Mouse (Mus musculus): ENCODE data around the gene Pak1. TPM values are rescaled to one million over a fixed set of nuclear protein-coding genes. Genes with fewer than 3 reads are reported as not detected.
"Not testable (repeated sequence)": the region's sequence is repeated elsewhere in the genome, so short reads cannot be mapped to it uniquely, and the experiment has no call there.

Gene Pak1
- polyA plus RNA-seq, 1 experiment from 2014 or later, result 29.8 TPM

DNA sequence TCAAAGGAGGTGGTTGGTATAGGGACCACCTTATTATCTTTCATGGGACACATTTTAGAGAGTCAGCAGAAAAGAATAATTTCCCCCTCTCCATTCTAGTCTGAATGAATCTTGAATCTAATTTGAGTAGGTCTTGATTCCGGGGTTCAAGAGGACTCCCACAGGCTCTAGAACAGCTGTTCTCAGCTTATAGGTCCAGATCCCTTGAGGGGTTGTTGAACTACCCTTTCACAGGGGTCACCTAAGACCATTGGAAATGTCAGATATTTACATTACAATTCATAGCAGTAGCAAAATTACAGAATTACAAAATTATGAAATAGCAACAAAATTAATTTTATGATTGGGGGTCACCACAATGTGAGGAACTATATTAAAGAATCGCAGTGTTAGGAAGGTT lies 54.0 kb downstream of the Pak1 start:
- Histone ChIP-seq H3K27ac (no peak overlapping the region), H3K4me3 (peak overlapping the region; percentile 58), H3K9me3 (replicated peaks) (no peaks in the 10 kb centered on the region), H3K27me3 (ENCODE audit: low read depth, poor library complexity, severe bottlenecking) (no peaks in the 10 kb centered on the region), H3K4me1 (peaks cover 10% of the 10 kb centered on the region), H3K36me3 (no peaks in the 10 kb centered on the region)
- no peak for DNase-seq (ENCODE audit: low spot score)
- WGBS, result 68% methylated on average over 2 of the region's 2 CpGs

DNA sequence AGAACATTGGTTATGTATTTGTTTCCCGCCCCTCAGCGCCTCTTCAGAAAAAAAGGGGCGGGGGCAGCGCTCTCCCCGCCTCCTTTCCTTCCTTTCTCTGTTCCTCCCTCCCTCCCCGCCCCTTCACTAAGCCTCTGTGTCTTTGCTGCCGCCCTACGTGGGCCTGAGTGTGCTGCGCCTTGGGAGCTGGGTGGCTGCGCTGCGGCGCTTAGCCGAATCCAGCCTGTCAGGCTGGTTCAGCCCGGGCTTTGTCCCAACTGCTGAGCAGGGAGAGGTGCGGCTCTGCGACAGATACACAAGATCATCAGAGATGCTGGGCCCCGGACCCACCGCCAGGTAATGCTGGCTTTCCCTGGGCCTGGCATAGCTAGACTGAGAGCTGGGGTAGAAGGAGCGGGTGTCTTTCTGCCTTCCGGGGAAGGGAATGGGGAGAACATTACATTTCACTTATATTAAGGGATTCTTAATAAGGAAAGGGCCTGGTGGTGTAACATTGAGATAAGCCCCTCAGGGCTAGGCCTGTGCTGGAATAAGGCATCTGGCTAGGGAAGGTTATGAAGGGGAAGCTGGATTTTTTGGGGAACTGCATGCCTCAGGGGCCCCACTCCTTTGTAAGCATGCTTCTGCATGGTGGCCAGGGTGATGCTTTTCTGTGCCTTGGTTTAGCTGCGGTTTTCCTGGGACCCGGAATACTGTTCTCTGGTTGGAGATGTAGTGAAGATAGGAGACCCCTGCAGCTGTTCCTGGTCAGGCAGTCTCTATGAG lies 54.6 kb downstream of the Pak1 start:
- peak overlapping the region; percentile 84 for H3K27ac ChIP-seq
- no peaks in the 10 kb centered on the region for H3K9me3 ChIP-seq (replicated peaks)
- no peaks in the 10 kb centered on the region for H3K27me3 ChIP-seq (ENCODE audit: low read depth, poor library complexity, severe bottlenecking)
- peak overlapping the region; percentile 58 for H3K4me3 ChIP-seq
- no peaks in the 10 kb centered on the region for H3K36me3 ChIP-seq
- peak; percentile 74 for DNase-seq (ENCODE audit: low spot score)
- H3K4me1 ChIP-seq, result peaks cover 10% of the 10 kb centered on the region
- 5% methylated on average over 22 of the region's 22 CpGs for WGBS

DNA sequence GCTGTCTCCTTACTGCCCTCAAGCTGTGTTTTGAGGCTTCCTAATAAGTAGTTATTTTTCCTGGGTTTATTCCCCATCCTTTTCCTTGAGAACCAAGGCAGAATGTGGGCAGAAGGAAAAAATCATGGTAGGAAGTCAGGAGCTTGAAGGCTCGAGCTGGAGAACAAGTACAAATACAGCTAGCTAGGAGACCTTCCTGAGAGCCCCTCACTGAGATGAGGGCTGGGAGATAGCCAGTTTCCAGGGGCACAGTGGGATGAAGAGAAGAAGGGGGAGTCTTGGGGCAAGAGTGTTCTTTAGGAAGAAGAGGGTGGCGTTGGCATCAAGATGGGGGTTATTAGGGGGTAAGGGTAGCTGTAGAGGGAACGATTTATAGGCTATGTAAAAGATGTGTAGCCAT lies 56.1 kb downstream of the Pak1 start:
- H3K27ac ChIP-seq, result no peak overlapping the region
- H3K4me3 ChIP-seq, result no peak overlapping the region
- peaks cover 10% of the 10 kb centered on the region for H3K4me1 ChIP-seq
- no peaks in the 10 kb centered on the region for H3K27me3 ChIP-seq (ENCODE audit: low read depth, poor library complexity, severe bottlenecking)
- 79% methylated on average over 3 of the region's 3 CpGs for WGBS
- no peaks in the 10 kb centered on the region for H3K36me3 ChIP-seq
- no peaks in the 10 kb centered on the region for H3K9me3 ChIP-seq (replicated peaks)
- DNase-seq (ENCODE audit: low spot score), result no peak

DNA sequence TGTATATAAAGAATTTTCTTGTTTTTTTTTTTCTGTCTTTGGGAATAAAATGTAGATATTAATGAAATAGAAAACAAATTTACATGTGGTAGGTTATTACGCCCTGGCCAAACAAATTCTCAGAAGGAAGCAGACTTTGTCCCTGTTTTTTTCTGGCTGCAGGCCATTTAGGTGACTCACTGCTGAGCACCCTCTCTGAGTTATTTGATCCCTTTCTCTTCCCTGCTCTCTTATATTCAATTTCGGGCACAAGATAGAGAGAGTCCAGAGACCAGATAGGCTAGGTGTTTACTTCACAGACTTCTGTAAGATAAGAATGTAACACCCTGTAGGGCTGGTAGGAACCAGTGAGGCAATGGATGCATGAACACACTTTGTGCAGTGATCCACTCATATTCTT lies 57.2 kb downstream of the Pak1 start:
- Histone ChIP-seq H3K27ac (no peak overlapping the region), H3K36me3 (no peaks in the 10 kb centered on the region), H3K4me1 (peaks cover 10% of the 10 kb centered on the region), H3K9me3 (replicated peaks) (no peaks in the 10 kb centered on the region), H3K27me3 (ENCODE audit: low read depth, poor library complexity, severe bottlenecking) (no peaks in the 10 kb centered on the region), H3K4me3 (no peak overlapping the region)
- no peak for DNase-seq (ENCODE audit: low spot score)
- WGBS, result 79% methylated on average over 2 of the region's 2 CpGs

DNA sequence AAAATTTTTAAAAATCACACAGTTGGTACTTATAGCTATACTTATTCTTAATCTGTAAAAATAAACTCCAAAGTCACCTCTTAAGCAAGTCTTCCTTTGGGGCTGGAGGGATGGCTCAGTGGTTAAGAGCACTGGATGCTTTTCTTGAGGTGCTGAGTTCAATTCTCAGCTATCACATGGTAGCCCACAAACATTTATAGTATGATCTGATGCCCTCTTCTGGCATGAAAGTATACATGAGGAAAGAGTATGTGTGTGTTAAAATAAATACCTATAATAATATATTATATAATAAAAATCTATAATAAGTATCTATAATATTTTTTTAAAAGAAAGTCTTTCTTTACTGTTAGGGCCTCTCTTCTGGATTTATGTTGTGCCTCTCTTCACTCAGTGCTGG lies 58.2 kb downstream of the Pak1 start:
- Histone ChIP-seq H3K4me3 (no peak overlapping the region), H3K27ac (no peak overlapping the region), H3K4me1 (peaks cover 10% of the 10 kb centered on the region), H3K36me3 (no peaks in the 10 kb centered on the region), H3K9me3 (replicated peaks) (no peaks in the 10 kb centered on the region), H3K27me3 (ENCODE audit: low read depth, poor library complexity, severe bottlenecking) (no peaks in the 10 kb centered on the region)
- DNase-seq (ENCODE audit: low spot score), result no peak

DNA sequence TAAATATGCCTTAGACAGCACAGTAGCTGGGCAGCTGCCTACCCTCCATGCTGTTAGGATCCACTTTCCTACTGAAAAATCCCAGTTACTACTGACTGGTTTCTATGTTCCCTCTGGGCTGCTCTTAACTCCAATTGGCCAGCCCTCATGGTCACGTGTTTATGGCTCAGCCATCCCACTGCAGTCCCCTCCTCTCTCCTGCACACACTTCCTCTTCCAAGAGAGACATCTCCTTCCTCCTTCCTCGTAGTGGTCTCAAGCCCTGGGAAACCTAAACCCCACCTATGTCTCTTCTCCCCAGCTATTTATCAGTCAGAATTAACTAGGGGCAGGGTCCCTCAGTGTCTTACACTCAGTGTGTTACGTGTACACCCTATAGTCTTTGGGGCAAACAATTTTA lies 61.2 kb downstream of the Pak1 start:
- H3K4me3 ChIP-seq; H3K27ac ChIP-seq; H3K36me3 ChIP-seq; DNase-seq (ENCODE audit: low spot score); H3K9me3 ChIP-seq (replicated peaks); H3K4me1 ChIP-seq; H3K27me3 ChIP-seq (ENCODE audit: low read depth, poor library complexity, severe bottlenecking): not testable (repeated sequence)
- 71% methylated on average over 3 of the region's 3 CpGs for WGBS

DNA sequence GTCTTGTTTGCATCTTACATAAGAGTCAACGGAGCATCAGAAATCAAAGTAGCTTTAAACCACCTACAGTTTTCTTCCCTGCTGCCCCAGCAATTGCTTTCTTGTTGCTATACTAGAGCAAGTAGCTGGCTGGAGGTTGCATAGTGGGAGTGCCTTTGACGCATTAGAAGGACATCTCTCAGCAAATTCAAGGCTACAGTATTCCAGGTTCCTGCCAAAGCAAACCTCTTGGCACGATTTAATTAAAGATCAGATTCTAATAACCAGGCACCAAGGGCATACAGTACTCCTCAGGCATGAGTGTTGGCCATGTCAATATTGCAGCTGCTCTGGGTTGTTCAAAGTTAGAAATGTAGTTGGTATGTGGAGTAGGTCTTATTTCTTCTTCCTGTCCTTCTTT lies 62.0 kb downstream of the Pak1 start:
- 84% methylated on average over 3 of the region's 3 CpGs for WGBS

DNA sequence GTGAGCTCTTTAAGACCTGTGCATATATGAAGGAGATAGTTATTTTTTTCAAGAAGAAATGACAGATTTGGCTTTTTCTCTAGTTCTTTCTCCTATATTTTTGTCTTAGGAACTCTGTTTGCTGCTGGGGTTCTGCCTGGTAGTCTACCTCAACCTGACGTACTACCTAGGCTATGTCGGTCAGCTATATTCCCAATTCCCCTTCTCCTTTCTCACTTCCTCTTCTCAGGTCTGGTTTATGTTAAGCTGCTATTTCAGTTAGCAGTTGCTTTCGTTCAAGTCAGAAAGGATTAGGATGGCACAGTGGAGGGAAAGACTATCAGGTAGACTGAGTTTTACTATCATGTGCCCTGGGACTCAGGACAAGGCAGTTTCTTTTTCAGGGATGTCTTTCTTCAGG lies 75.2 kb downstream of the Pak1 start:
- no peaks in the 10 kb centered on the region for H3K36me3 ChIP-seq
- no peaks in the 10 kb centered on the region for H3K4me1 ChIP-seq
- H3K27ac ChIP-seq, result no peak overlapping the region
- DNase-seq (ENCODE audit: low spot score), result no peak
- no peaks in the 10 kb centered on the region for H3K27me3 ChIP-seq (ENCODE audit: low read depth, poor library complexity, severe bottlenecking)
- H3K9me3 ChIP-seq (replicated peaks), result no peaks in the 10 kb centered on the region
- H3K4me3 ChIP-seq, result no peak overlapping the region
- 72% methylated on average over 3 of the region's 3 CpGs for WGBS

More for the DNA sequence above, 62.0 kb downstream of the Pak1 start:
- H3K27ac ChIP-seq, result no peak overlapping the region
- DNase-seq (ENCODE audit: low spot score), result no peak
- H3K4me3 ChIP-seq, result no peak overlapping the region
- no peaks in the 10 kb centered on the region for H3K9me3 ChIP-seq (replicated peaks)
- no peaks in the 10 kb centered on the region for H3K27me3 ChIP-seq (ENCODE audit: low read depth, poor library complexity, severe bottlenecking)
- no peaks in the 10 kb centered on the region for H3K4me1 ChIP-seq
- H3K36me3 ChIP-seq, result no peaks in the 10 kb centered on the region

DNA sequence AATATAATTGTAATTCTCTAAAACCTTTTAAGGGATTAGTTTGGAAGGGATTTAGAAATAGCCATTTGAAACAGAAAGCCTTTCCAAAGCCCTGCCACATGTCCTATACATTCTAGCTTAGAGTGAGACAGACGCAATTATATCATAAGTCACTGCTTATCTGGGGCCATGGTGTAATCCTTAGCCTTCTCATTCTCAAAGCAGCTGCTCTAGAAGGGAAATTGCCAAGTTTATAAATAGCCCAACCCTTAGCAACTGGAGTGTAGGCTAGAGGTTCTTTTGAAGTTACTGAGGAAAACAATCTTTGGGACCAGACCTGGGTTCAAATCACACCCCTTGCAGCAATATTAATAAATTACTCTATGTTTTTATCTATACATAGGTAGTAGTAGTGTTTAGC lies 76.2 kb downstream of the Pak1 start:
- 83% methylated on average over 1 of the region's 1 CpGs for WGBS
- Histone ChIP-seq H3K4me1 (no peaks in the 10 kb centered on the region), H3K27me3 (ENCODE audit: low read depth, poor library complexity, severe bottlenecking) (no peaks in the 10 kb centered on the region), H3K27ac (no peak overlapping the region), H3K4me3 (no peak overlapping the region), H3K9me3 (replicated peaks) (no peaks in the 10 kb centered on the region), H3K36me3 (no peaks in the 10 kb centered on the region)
- DNase-seq (ENCODE audit: low spot score), result no peak

DNA sequence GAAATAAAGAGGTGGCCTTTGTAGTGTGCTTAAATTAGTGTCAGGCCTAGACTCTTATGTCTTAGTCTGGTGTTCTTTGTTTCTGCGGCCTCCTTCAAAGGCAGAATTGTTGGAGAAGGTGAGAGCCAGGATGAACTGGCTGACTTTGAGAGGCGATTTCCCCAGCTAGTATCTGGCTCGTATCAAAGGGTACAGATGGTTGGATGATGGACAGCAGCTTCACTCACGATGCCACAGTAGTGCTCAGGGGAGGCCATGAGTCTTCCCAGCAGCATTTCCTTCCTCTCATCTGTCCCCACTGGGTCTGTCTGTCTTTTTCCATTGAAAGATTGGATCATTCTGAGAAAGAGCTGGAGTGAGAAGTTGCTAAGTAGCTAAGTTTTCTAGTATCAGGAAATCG lies 79.5 kb downstream of the Pak1 start:
- Histone ChIP-seq H3K4me1 (no peaks in the 10 kb centered on the region), H3K4me3 (no peak overlapping the region), H3K27me3 (ENCODE audit: low read depth, poor library complexity, severe bottlenecking) (no peaks in the 10 kb centered on the region), H3K36me3 (no peaks in the 10 kb centered on the region), H3K27ac (no peak overlapping the region), H3K9me3 (replicated peaks) (no peaks in the 10 kb centered on the region)
- 79% methylated on average over 5 of the region's 5 CpGs for WGBS
- no peak for DNase-seq (ENCODE audit: low spot score)

DNA sequence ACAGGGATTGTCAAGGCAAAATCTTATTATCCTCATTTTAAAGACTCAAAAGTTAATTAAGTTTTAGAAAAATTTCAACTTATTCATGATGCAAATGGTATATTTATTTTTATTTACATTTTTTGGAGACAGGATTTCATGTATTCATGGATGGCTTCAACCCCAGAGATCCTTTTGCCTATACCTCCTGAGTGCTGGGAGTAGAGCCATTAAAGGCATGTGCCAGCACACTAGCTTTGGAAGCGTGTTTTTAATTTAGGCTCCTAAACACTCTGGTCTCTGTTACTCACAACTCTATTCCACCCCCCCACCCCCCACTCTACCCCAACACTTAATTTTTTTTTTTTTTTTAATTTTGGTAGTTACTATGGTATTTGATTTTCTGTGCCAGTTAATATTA lies 80.4 kb downstream of the Pak1 start:
- no peaks in the 10 kb centered on the region for H3K36me3 ChIP-seq
- H3K4me3 ChIP-seq, result no peak overlapping the region
- H3K27me3 ChIP-seq (ENCODE audit: low read depth, poor library complexity, severe bottlenecking), result no peaks in the 10 kb centered on the region
- H3K4me1 ChIP-seq, result no peaks in the 10 kb centered on the region
- no peak for DNase-seq (ENCODE audit: low spot score)
- H3K27ac ChIP-seq, result no peak overlapping the region
- no peaks in the 10 kb centered on the region for H3K9me3 ChIP-seq (replicated peaks)
- 69% methylated on average over 1 of the region's 1 CpGs for WGBS

DNA sequence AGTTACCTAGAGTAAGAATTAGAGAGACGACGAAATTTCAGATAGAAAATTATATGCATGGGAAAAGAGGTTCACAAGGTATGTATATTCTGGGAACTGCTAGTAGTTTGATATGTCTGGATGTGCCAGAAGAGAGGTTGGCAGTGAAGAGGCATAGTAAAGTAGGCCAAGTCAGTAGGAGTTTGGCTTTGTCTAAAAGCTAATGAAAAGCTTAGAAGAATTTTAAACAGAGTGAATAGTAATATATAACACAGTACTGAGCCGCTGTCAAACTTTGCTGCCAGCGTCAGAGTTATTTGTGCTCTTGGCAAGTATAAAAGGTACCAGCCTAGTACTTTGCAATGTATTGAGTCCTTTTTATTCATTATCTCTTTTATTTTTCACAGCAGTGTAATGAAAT lies 84.1 kb downstream of the Pak1 start:
- WGBS, result 92% methylated on average over 4 of the region's 4 CpGs
- no peaks in the 10 kb centered on the region for H3K36me3 ChIP-seq
- no peak overlapping the region for H3K4me3 ChIP-seq
- no peak for DNase-seq (ENCODE audit: low spot score)
- no peaks in the 10 kb centered on the region for H3K9me3 ChIP-seq (replicated peaks)
- H3K27ac ChIP-seq, result no peak overlapping the region
- H3K4me1 ChIP-seq, result no peaks in the 10 kb centered on the region
- H3K27me3 ChIP-seq (ENCODE audit: low read depth, poor library complexity, severe bottlenecking), result no peaks in the 10 kb centered on the region

DNA sequence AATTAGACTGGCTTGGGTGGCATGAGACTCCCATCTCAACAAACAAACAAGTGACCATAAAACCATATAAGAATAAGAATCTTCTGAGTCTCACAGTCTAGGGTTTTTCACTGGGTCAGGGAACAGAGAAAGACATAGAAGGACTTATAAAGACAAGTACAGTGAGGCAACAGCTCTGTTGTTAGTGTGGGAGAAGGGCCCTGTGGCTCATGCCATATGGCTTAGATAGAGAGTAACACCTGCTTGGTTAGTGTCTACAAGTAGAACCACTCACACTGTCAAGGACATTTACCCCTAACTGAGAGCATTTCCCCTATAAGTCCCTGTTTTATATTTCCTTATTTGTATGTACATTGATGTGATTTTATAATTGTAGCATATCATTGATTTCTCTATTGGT lies 85.0 kb downstream of the Pak1 start:
- no peaks in the 10 kb centered on the region for H3K36me3 ChIP-seq
- no peak overlapping the region for H3K4me3 ChIP-seq
- no peaks in the 10 kb centered on the region for H3K4me1 ChIP-seq
- H3K27ac ChIP-seq, result no peak overlapping the region
- no peaks in the 10 kb centered on the region for H3K9me3 ChIP-seq (replicated peaks)
- no peaks in the 10 kb centered on the region for H3K27me3 ChIP-seq (ENCODE audit: low read depth, poor library complexity, severe bottlenecking)
- DNase-seq (ENCODE audit: low spot score), result no peak

All from limb, embryonic 10.5 days (tissue).